Mouse (Mus musculus) urinary bladder, postnatal 4 days (tissue): ENCODE measurements around the gene Renbp.

Experiments
- DNase-seq, 2 experiments: peaks; one replicate each; pipeline ENCODE4 v3.0.0; 2021 to 2022; ENCODE audit warnings: low spot score in 2 of 2

Gene Renbp

DNA sequence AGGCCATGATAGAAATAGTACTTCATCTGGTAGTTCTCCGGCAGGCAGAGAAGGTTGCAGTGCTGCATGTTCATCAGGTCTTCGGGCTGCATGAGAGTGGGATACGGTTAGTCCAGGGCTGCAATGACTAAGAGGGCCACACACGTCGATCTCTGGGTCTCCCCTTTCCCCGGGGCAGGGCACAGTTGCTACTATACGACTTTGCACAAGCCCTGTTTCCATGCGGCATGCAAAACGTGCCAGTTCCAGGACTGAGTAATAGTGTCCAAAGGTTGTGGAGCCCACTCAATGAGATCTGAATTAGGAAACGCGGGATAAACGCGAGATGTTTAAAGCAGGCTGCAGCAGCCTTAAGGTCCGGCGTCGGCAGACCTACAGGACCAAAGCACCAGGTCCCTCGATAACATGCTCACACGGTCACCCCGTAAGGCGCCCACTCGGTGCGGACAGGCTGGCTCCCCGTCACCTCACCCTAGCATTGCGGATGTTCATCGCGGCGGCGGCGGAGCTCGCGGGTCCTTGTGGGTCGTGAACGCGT, 9.3 kb downstream of the Renbp start:
- DNase-seq: no peak

DNA sequence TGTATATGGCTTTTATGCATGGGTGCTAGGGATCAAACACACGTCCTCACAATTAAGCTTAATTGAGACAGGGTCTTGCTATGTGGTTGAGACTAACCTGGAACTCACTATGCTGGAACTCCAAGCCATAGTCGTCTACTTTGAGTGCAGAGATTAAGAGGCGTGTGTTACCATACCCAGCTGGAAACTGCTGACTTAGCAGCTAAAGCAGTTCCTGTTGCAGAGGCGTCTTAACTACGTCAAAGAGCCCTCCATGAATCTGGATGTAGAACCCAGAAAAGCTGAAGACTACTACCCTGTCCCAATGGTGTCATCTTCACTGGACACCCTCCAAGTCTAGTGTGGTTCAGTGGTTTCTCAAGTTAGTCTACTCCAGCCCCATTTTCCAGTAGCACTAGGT, 12.0 kb downstream of the Renbp start:
- no peak for DNase-seq

DNA sequence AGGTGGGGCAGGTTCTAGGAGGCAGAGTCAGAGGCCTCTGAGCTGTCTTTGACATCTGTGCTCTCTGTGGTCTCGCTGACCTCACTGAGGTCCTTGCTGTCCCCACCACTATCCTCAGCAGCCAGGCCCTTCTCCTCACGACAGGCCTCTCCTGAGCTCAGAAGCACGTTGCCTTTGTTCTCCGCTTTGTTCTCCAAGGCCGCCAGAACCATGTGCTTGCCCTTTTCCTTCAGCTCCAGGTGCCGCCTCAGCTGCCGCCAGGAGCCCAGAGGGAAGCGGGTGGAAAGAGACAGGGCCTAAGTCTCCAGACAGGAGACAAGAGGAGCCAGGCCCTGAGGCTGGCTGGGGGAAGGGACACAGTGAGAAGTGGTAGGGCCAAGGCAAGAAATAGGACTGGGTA, 13.7 kb downstream of the Renbp start:
- no peak for DNase-seq

- DNase-seq: peak; percentile 85 to 87
Observed at GRCm38 (mm10) chrX:73914827-73915703, 15.6 kb downstream of the Renbp start.

DNA sequence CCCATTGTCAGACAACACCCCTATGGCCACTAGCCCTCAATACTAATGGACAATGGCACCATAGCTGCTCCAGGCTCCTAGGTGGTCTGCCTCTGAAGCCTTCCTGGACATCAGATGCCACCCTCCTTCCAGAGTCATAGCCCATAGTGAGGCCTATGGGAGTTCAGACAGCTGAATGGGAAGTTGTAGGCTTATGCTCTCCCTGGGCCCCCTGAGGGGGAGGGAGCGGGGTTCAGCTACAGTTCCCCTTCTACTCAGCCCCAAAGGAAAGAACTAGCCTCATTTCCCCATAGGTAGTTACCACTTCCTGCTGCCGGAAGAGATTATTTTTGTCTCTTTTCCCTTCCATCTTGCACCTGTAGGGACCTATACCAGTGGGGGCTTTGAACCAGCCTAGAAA, 19.1 kb downstream of the Renbp start:
- DNase-seq: no peak

DNA sequence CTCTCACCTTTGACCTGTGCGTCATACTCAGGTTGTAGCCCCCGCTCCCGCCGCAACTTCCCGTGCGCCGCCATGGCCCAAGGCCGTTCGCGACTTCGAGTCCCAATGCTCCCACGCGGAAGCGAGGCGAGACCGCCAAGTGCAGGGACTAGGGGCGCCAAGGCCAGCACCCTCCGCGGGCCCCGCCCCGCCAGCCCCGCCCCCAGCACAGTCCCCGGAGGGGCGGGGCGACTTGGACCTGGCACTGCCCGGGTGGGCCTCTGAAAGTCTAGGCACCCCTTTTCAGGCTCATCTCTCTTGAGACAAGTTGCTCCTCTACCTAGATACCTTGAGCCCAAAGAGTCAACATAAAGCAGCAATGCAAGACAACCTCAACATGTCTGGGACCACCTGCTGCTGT, 19.5 kb downstream of the Renbp start:
- DNase-seq: no peak

- no peak for DNase-seq
Observed at GRCm38 (mm10) chrX:73910451-73910850, 20.2 kb downstream of the Renbp start.

GRCm38 (mm10) chrX:73910049-73910448, 20.6 kb downstream of the Renbp start:
- no peak for DNase-seq

GRCm38 (mm10) chrX:73897959-73898358, 32.7 kb downstream of the Renbp start:
- DNase-seq: no peak

- no peak for DNase-seq
Observed at GRCm38 (mm10) chrX:73895719-73896118, 34.9 kb downstream of the Renbp start, which contains the start of gene L1cam. TSS of gene L1cam (minus strand) at chrX:73896105.

DNA sequence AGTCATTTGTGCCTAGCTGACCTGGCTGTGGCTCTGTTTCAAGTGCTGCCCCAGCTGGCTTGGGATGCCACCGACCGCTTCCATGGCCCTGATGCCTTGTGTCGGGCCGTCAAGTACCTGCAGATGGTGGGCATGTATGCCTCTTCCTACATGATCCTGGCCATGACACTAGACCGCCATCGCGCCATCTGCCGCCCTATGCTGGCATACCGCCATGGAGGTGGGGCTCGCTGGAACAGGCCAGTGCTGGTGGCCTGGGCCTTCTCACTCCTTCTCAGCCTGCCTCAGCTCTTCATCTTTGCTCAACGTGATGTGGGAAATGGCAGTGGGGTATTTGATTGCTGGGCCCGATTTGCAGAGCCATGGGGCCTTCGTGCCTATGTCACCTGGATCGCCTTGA, 37.8 kb downstream of the Renbp start:
- no peak for DNase-seq

- no peak for DNase-seq
Observed at GRCm38 (mm10) chrX:73891551-73892152, 39.0 kb downstream of the Renbp start, which contains the start of gene Avpr2. TSS of gene Avpr2 (plus strand) at chrX:73892102.

DNA sequence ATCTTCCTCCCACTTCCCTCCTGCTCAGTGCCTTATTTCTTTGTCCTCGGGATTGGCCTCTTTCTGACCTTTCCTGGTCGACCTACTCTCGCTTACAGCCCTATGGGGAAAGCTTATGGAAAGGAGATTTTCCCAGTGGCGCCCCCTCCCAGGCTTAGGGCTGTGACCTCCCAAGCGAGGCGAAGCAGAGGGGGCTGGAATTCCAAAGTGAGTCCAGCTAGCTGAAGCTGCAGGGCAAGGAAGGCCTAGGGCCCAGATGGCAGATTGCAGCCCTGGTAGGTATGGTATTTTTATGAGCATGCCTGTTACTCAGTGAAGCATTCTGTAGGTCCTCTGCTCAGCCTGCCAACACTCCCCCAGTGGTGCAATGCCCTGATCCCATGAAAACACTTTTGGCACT, 49.2 kb downstream of the Renbp start:
- no peak for DNase-seq

GRCm38 (mm10) chrX:73881036-73881427, 49.6 kb downstream of the Renbp start:
- DNase-seq: no peak

GRCm38 (mm10) chrX:73880194-73881035, 50.2 kb downstream of the Renbp start:
- DNase-seq: peak in 1 of 2 experiments; percentile 29

DNA sequence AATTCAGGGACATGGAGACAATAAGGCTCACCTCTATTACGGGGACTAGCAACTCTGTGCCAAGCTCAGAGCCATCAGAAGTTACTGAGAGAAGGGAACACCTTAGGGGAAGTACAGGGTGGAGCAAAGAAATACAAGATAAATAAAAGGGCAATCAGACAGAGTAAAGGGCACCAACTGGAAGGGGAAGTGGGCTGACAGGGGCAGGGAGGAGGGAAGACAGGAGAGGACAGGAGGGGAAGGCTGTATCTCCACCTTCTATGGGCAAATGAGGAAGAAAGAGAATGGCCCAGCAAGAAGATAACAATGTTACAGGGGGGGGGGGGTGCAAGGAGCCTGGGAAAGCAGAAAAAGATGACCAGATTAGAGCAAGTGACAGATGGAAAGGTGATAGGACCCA, 53.6 kb downstream of the Renbp start:
- DNase-seq: no peak

GRCm38 (mm10) chrX:73875881-73876280, 54.8 kb downstream of the Renbp start:
- DNase-seq: no peak
